Mouse (Mus musculus) cortical plate, adult 2 months (tissue): ENCODE measurements around the gene Il1rap.

Source experiments
- CTCF ChIP-seq: fragments of 200-500 bp; IDR thresholded peaks from 2 replicates; pipeline ENCODE4 v1.5.1; 2011; ENCODE audit warnings: mild to moderate bottlenecking, control low read depth, low read length; ENCODE audit not compliant: insufficient read depth; ENCODE audit errors: extremely low read depth
- POLR2A ChIP-seq: fragments of 200-500 bp; IDR thresholded peaks from 2 replicates; pipeline ENCODE4 v1.6.1; 2011; ENCODE audit warnings: mild to moderate bottlenecking, low read length, control low read depth; ENCODE audit not compliant: insufficient read depth; ENCODE audit errors: extremely low read depth

DNA sequence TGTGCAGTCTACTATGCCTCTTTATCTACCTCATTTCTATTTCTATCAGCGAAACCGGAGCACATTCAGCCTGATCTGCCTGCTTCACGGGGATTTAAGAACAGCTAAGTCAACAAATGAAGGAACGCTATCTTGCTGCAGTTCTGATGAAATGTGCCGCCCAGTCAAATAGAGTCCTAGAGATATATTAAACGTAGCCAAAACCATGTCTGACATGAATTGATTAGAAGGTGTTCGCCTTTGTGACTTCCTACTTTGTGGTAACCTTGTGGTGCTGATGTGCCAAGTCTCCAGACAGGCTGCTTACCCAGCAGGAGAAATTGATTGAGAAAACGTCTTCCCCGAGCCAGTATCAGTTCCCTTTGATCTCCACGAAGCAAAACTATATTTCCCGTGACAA lies 109.8 kb downstream of the Il1rap start:
- no peak for TF ChIP-seq CTCF
- no peak for TF ChIP-seq POLR2A
